Mouse (Mus musculus) G1E-ER4 (cell line): ENCODE measurements around the gene Eif2ak4. TPM values are rescaled to one million over a fixed set of nuclear protein-coding genes. Genes with fewer than 3 reads are reported as not detected.

Source experiments
- GATA1 ChIP-seq: IDR thresholded peaks from one replicate; pipeline ENCODE4 v1.8.0; 2012; ENCODE audit warnings: low read length, inconsistent platforms
- polyA plus RNA-seq: library from polyadenylated mRNA; stranded (reverse); fragments of >175 nt; gene quantifications from 2 replicates; pipeline ENCODE4 v1.2.3, GENCODE M21; 2012

The Eif2ak4 gene
- polyA plus RNA-seq, 1 experiment, result 10.2 TPM

- no peak for TF ChIP-seq GATA1
Measured at GRCm38 (mm10) chr2:118507126-118507525, 118.7 kb downstream of the Eif2ak4 start.

GRCm38 (mm10) chr2:118509688-118510446, 121.4 kb downstream of the Eif2ak4 start:
- no peak for TF ChIP-seq GATA1

GRCm38 (mm10) chr2:118510447-118511310, 122.3 kb downstream of the Eif2ak4 start:
- no peak for TF ChIP-seq GATA1

- no peak for TF ChIP-seq GATA1
Measured at GRCm38 (mm10) chr2:118511779-118512417, 123.5 kb downstream of the Eif2ak4 start.

- TF ChIP-seq GATA1, result no peak
Measured at GRCm38 (mm10) chr2:118512418-118513377, 124.3 kb downstream of the Eif2ak4 start.

- no peak for TF ChIP-seq GATA1
Measured at GRCm38 (mm10) chr2:118520042-118520933, 131.9 kb downstream of the Eif2ak4 start.

GRCm38 (mm10) chr2:118522265-118522664, 133.8 kb downstream of the Eif2ak4 start:
- no peak for TF ChIP-seq GATA1

- no peak for TF ChIP-seq GATA1
Measured at GRCm38 (mm10) chr2:118523163-118523730, 134.8 kb downstream of the Eif2ak4 start.

GRCm38 (mm10) chr2:118524811-118525210, 136.4 kb downstream of the Eif2ak4 start:
- TF ChIP-seq GATA1, result no peak

Other genes with a start within 250 kb of the Eif2ak4 start
- gene Fsip1, start 131.7 kb upstream of the Eif2ak4 start, polyA plus RNA-seq, result not detected in 2 replicates
- gene Gpr176, start 15.2 kb upstream of the Eif2ak4 start, polyA plus RNA-seq, result not detected in 2 replicates
- gene Srp14, start 91.1 kb downstream of the Eif2ak4 start, polyA plus RNA-seq, result 23.6 and 77.0 TPM in 2 replicates
- not detected in 2 replicates for gene Bmf, start 161.1 kb downstream of the Eif2ak4 start, polyA plus RNA-seq
- gene Bub1b, start 209.6 kb downstream of the Eif2ak4 start, polyA plus RNA-seq, result 31.5 and 36.2 TPM in 2 replicates